Mouse (Mus musculus) liver, embryonic 16.5 days (tissue): Measurements from ENCODE around the gene Arhgap44. TPM values are rescaled to one million over a fixed set of nuclear protein-coding genes. Genes with fewer than 3 reads are reported as not detected.

Experiments used
- ATAC-seq: fragments of 200-750 bp; cut with Nextera tagmentation; 2 replicates; pipeline ENCODE4 v1.8.0; 2017; ENCODE audit warnings: low read depth, mild to moderate bottlenecking, moderate number of reproducible peaks, moderate library complexity
- H3K27ac ChIP-seq: fragments of 300-500 bp; sonication (generic); 2 replicates; pipeline ENCODE4 v1.5.1; 2014; ENCODE audit warnings: mild to moderate bottlenecking, low read length
- H3K27me3 ChIP-seq: fragments of 300-500 bp; sonication (generic); 2 replicates; pipeline ENCODE4 v1.6.1; 2014; ENCODE audit warnings: low read depth, low read length, mixed read lengths; ENCODE audit not compliant: control insufficient read depth, insufficient read depth
- H3K36me3 ChIP-seq: fragments of 300-500 bp; sonication (generic); 2 replicates; pipeline ENCODE4 v1.6.1; 2014; ENCODE audit warnings: mild to moderate bottlenecking; ENCODE audit not compliant: control insufficient read depth, insufficient read depth
- H3K4me1 ChIP-seq: fragments of 300-500 bp; sonication (generic); 2 replicates; pipeline ENCODE4 v1.6.1; 2014; ENCODE audit warnings: low read depth, low read length, mixed read lengths; ENCODE audit not compliant: control insufficient read depth
- H3K4me2 ChIP-seq: fragments of 300-500 bp; sonication (generic); 2 replicates; pipeline ENCODE4 v1.6.1; 2014; ENCODE audit warnings: low read depth, low read length, mixed read lengths
- H3K4me3 ChIP-seq: fragments of 300-500 bp; sonication (generic); 2 replicates; pipeline ENCODE4 v1.5.1; 2014; ENCODE audit warnings: low read depth, mild to moderate bottlenecking, low read length
- H3K9ac ChIP-seq: fragments of 300-500 bp; sonication (generic); 2 replicates; pipeline ENCODE4 v1.6.1; 2014; ENCODE audit warnings: low read depth, low read length
- H3K9me3 ChIP-seq: fragments of 300-500 bp; sonication (generic); replicated peaks from 2 replicates; pipeline ENCODE4 v1.6.1; 2016; ENCODE audit warnings: low read length; ENCODE audit not compliant: control insufficient read depth
- WGBS: fragments of 180-500 bp; shearing (Covaris S2); extraction: QIAGEN DNeasy Blood & Tissue Kit; methylation state at CpG from one replicate; pipeline ENCODE4 v1.1.7; 2014; ENCODE audit not compliant: insufficient replicate concordance; 5-methylcytosine and 5-hydroxymethylcytosine counted together
- polyA plus RNA-seq: library from polyadenylated mRNA; unstranded; fragments of >200 nt; fragmentation: Nextera tagmentation; extraction: Ambion mirVana; gene quantifications from 2 replicates; pipeline ENCODE4 v1.2.1, GENCODE M21; 2015

Gene Arhgap44
- polyA plus RNA-seq, 1 experiment from 2014 or later: 0.85 TPM

DNA sequence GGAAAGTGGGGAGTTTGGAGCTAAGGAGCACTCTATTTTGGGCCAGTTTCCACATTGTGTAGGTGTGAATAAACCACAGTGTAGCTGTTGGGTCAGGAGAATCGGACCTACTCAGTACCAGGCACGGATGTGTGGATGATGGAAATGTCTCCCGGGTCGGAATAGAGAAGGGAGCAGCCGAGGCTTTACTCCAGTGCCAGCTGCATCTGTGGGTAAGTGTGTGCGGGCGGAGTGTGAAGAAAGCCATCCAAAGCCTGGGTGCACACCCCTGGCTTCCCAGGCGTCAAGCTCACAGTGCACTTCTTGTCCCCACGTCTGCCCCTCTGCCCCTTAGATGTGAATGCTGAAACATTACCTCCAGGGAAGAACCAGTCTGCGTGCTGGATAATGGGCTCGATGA, 140.0 kb downstream of the Arhgap44 start:
- Histone ChIP-seq H3K9me3 (no peaks in the 10 kb centered on the region), H3K27me3 (no peaks in the 10 kb centered on the region), H3K4me1 (no peaks in the 10 kb centered on the region), H3K4me3 (no peak overlapping the region), H3K9ac (no peak overlapping the region), H3K36me3 (no peaks in the 10 kb centered on the region), H3K4me2 (no peak overlapping the region), H3K27ac (no peak overlapping the region)
- ATAC-seq: no peak
- 67% methylated on average over 11 of the region's 11 CpGs for WGBS

DNA sequence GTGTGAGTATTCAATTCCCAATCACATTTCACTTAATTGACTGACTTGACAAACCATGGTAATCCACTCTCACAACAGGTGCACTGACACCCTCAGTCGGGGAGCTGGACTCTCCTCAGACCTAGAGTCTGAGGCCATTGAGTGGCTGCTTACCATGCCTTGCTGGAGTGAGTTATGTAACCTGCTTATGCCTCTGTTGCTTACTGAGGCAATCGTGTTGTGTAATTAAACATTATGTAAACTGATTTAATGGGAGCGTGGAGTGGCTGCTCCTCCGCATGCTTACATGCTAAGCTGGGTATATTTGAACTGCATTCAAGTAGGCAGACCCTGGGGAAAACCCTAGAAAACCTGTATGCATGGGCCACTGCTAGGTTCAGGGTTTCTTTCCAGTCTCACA, 142.0 kb downstream of the Arhgap44 start:
- H3K4me2 ChIP-seq: no peak overlapping the region
- H3K4me3 ChIP-seq: no peak overlapping the region
- no peaks in the 10 kb centered on the region for H3K27me3 ChIP-seq
- H3K9ac ChIP-seq: no peak overlapping the region
- H3K27ac ChIP-seq: no peak overlapping the region
- no peak for ATAC-seq
- H3K36me3 ChIP-seq: no peaks in the 10 kb centered on the region
- H3K4me1 ChIP-seq: no peaks in the 10 kb centered on the region
- WGBS: 67% methylated on average over 4 of the region's 4 CpGs
- no peaks in the 10 kb centered on the region for H3K9me3 ChIP-seq

DNA sequence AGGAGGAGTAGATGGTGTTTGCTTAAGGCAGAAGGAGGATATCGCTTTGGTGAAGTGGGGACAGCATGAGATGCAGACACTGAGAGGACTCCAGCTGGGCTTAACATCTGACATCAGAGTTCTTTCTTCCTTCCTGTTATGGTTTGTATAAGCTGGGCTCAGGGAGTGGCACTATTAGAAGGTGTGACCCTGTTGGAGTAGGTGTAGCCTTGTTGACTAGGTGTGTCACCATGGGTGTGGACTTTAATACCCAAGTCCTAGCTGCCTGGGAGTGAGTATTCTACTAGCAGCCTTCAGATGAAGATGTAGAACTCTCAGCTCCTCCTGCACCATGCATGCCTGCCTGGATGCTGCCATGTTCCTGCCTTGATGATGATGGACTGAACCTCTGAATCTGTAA, 146.0 kb downstream of the Arhgap44 start:
- H3K27ac ChIP-seq: no peak overlapping the region

DNA sequence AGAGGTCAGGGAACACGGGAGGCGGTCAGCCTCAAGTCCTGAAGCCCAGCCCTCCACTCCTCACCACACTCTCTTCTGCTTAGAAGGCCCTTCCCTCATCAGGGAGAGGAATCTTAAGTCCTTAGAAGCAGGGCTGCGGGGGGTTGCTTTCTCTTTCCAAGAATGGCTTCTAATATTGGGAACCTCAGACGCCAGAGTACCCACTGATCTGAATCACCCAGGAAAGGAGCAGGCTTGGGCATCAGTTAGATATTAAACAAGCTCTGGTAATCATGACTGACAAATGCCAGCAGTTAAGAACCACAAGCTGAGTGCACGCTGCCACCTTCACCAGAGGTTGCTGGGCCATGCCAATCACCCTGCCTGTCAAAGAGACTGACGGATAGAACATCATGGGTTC, 148.9 kb downstream of the Arhgap44 start:
- H3K4me2 ChIP-seq: no peak overlapping the region
- no peak overlapping the region for H3K27ac ChIP-seq
- H3K9me3 ChIP-seq: no peaks in the 10 kb centered on the region
- no peak overlapping the region for H3K4me3 ChIP-seq
- H3K4me1 ChIP-seq: no peaks in the 10 kb centered on the region
- no peak for ATAC-seq
- no peaks in the 10 kb centered on the region for H3K27me3 ChIP-seq
- no peak overlapping the region for H3K9ac ChIP-seq
- WGBS: 59% methylated on average over 6 of the region's 6 CpGs
- no peaks in the 10 kb centered on the region for H3K36me3 ChIP-seq

More for the DNA sequence above, 146.0 kb downstream of the Arhgap44 start:
- Histone ChIP-seq H3K4me2 (no peak overlapping the region), H3K9me3 (no peaks in the 10 kb centered on the region), H3K36me3 (no peaks in the 10 kb centered on the region), H3K4me3 (no peak overlapping the region), H3K9ac (no peak overlapping the region), H3K4me1 (no peaks in the 10 kb centered on the region), H3K27me3 (no peaks in the 10 kb centered on the region)
- ATAC-seq: no peak
- 67% methylated on average over 1 of the region's 1 CpGs for WGBS

DNA sequence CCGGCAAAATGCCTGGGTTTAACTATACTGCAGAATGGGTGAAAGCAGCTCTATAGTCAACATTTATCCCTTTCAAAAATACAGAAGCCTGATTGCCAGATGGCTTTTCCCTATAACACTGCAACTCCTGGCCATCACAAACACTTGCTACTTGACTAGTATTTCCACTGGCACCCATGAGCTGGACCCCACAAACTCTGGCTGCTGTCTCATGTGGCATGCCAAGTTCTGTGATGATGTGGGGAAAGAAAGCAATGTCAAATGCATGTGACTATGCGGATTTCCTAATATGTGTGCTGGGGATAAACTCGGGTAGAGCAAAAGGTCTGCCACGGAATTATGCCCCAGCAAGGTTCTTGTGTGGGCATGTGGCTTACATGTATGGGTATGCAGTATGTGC, 156.7 kb downstream of the Arhgap44 start:
- Histone ChIP-seq H3K27ac (no peak overlapping the region), H3K4me3 (no peak overlapping the region), H3K36me3 (peaks cover 2% of the 10 kb centered on the region), H3K9me3 (no peaks in the 10 kb centered on the region), H3K27me3 (no peaks in the 10 kb centered on the region), H3K4me2 (no peak overlapping the region), H3K4me1 (no peaks in the 10 kb centered on the region), H3K9ac (no peak overlapping the region)
- 63% methylated on average over 4 of the region's 4 CpGs for WGBS
- no peak for ATAC-seq

DNA sequence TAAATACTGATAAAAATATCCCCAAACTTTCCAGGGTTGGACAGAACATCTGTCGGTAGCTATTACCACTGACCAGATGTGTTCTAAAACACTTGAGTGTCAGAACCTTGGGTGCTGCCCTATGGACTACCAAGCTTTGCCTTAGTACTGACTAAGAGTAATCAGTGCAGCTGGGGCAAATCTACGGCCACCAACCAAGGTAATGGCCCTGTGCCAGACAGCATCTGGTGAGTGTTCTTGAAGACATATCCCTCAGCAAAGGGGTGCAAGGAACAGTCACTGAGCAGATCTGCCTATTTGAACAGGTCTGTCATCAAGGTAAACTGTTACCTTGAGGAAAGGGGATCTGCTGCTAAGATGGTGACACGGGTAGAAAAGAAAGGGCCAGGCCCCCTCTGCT, 157.9 kb downstream of the Arhgap44 start:
- H3K4me3 ChIP-seq: no peak overlapping the region
- H3K27me3 ChIP-seq: no peaks in the 10 kb centered on the region
- no peak overlapping the region for H3K27ac ChIP-seq
- H3K36me3 ChIP-seq: peaks cover 6% of the 10 kb centered on the region
- no peak for ATAC-seq
- H3K4me2 ChIP-seq: no peak overlapping the region
- H3K9me3 ChIP-seq: no peaks in the 10 kb centered on the region
- 78% methylated on average over 3 of the region's 3 CpGs for WGBS
- H3K4me1 ChIP-seq: no peaks in the 10 kb centered on the region
- no peak overlapping the region for H3K9ac ChIP-seq

DNA sequence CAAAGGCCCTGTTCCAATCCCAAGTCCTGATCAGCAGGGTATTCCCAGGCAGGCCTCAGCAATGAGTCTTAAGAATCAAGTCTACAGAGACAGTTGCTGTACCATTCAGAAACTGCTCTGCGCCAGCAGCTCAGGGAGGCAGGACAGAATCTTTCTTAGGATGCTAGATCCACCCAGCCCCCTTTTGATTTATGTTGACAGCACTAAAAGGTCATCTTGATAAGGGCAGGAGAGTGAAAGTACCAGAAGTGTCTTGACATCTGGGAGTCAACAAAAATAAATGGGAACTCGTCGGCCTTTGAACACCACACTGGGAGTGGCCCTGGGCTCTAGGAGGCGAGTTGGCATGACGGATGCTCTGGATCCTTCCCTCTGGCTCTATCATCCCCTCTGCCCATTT, 159.2 kb downstream of the Arhgap44 start:
- Histone ChIP-seq H3K4me1 (no peaks in the 10 kb centered on the region), H3K9ac (no peak overlapping the region), H3K9me3 (no peaks in the 10 kb centered on the region), H3K27me3 (no peaks in the 10 kb centered on the region), H3K27ac (no peak overlapping the region), H3K4me2 (no peak overlapping the region), H3K4me3 (no peak overlapping the region), H3K36me3 (peaks cover 9% of the 10 kb centered on the region)
- WGBS: 68% methylated on average over 5 of the region's 5 CpGs
- ATAC-seq: no peak

DNA sequence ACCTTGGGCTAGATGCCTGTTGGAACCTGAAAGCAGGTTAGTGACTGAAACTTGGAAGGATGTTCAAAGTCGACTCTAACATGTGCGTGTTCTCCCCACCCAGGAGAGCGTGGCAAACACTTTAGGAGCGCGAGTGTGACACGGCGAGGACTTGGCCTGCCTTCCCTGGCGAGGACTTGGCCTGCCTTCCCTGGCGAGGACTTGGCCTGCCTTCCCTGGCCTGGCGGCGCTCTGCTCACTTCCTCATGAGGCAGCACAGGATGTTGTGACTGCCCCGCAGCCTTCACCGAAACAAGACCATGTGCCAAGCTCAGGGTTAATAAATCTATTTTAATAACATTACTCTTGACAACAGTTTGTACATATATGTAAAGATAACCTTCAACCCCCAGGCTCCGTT, 161.0 kb downstream of the Arhgap44 start:
- Histone ChIP-seq H3K36me3 (peaks cover 13% of the 10 kb centered on the region), H3K27ac (no peak overlapping the region), H3K4me1 (no peaks in the 10 kb centered on the region), H3K9me3 (no peaks in the 10 kb centered on the region), H3K27me3 (no peaks in the 10 kb centered on the region), H3K4me2 (no peak overlapping the region), H3K9ac (no peak overlapping the region), H3K4me3 (no peak overlapping the region)
- ATAC-seq: no peak
- 79% methylated on average over 14 of the region's 14 CpGs for WGBS

DNA sequence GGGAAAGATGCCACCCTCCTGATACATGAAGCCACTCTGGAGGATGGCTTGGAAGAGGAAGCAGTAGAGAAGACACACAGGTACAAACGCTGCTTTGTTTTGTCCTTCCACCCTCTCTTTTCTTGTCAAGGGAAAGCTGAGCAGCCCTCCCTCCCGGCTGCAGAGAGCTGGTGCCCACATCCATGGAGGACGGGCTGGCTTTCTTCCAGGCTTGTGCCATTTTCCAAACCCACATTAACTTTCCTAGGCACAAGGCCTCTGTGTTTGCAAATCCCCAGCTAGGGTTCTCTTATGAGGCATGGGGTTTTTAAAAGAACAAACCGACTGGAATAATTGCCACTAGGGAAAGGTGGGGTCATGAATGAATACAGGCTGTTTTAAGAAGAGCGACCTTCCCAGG, 163.1 kb downstream of the Arhgap44 start:
- Histone ChIP-seq H3K4me1 (no peaks in the 10 kb centered on the region), H3K27ac (no peak overlapping the region), H3K4me2 (no peak overlapping the region), H3K4me3 (no peak overlapping the region), H3K9me3 (no peaks in the 10 kb centered on the region), H3K9ac (no peak overlapping the region), H3K27me3 (no peaks in the 10 kb centered on the region), H3K36me3 (peaks cover 16% of the 10 kb centered on the region)
- ATAC-seq: no peak
- WGBS: 70% methylated on average over 5 of the region's 5 CpGs

DNA sequence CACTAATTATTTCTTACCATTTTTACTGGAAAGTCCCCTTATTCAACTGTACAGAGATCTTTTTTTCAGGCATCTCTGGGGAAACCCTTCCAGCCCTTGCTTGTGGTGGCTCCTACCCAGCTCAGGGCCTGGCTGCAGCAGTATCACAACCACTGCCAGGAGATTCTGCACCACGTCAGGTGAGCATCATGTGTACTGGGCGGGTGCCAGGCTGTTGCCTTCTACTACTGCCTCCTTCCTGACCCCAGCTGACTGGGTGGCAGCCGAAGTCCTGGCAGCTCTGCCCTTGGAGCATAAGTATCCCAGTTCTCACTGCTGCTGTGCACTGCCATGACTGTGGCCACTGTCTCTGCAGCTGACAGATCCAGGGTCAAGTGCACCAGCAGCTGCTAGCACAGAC, 164.3 kb downstream of the Arhgap44 start:
- no peak for ATAC-seq
- H3K4me1 ChIP-seq: no peaks in the 10 kb centered on the region
- H3K36me3 ChIP-seq: peaks cover 16% of the 10 kb centered on the region
- no peak overlapping the region for H3K27ac ChIP-seq
- no peak overlapping the region for H3K4me2 ChIP-seq
- no peak overlapping the region for H3K9ac ChIP-seq
- 68% methylated on average over 3 of the region's 3 CpGs for WGBS
- H3K27me3 ChIP-seq: no peaks in the 10 kb centered on the region
- H3K9me3 ChIP-seq: no peaks in the 10 kb centered on the region
- H3K4me3 ChIP-seq: no peak overlapping the region
